Mouse (Mus musculus): ENCODE measurements around the gene Ism1. TPM values are rescaled to one million over a fixed set of nuclear protein-coding genes. Genes with fewer than 3 reads are reported as not detected.
A peak's percentile ranks its signal among the peaks of the same experiment; 100 is the strongest.

The Ism1 gene
- 0.29 and 0.44 TPM in 2 replicates for polyA plus RNA-seq (2014; fragmentation: Nextera tagmentation; extraction: Ambion mirVana)

DNA sequence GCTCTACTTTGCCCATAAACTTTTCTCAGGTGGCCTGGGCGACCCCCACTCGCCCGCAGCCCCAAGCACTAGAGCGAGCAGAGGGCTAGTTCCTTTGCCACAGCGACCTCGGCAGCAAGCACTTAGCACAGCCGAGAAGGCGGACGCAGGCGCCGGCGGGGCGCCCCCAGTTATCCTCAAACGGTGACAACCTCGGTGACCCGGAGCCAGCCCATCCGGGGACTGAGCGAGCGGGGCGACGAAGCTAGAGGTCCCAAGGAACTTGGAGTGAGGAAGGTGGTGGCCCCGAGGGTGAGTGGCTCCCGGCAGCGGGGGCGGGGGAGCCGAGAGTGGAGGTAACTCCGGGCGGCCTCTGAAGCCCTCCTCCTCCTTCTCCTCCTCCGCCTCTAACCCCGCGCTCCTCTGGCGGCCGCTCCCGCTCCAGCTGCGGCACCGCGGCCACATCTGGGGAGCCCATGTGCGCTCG lies at the start of gene Ism1:
TSS of gene Ism1 (plus strand) at position 370 of the 466 bp plus-strand sequence.
- ATAC-seq (replicated peaks; ENCODE audit: low FRiP score) (peak; percentile 74), DNase-seq (ENCODE audit: low spot score) (peak; percentile 79)
- Histone ChIP-seq H3K27ac (ENCODE audit: low read depth, low read length) (no peak within 1 kb of the TSS), H3K36me3 (ENCODE audit: control insufficient read depth, insufficient read depth, low read length) (no peaks in the 10 kb centered on the region), H3K4me1 (replicated peaks; ENCODE audit: control insufficient read depth, insufficient read depth, low read length) (no peaks in the 10 kb centered on the region; the same call in 1 of the 2 replicates), H3K4me3 (ENCODE audit: low read depth, low read length) (peak within 1 kb of the TSS; percentile 84), H3K9ac (ENCODE audit: low read length) (peak within 1 kb of the TSS; percentile 84), H3K27me3 (ENCODE audit: control insufficient read depth, insufficient read depth, low read length) (peaks cover 21% of the 10 kb centered on the region), H3K9me3 (ENCODE audit: control insufficient read depth, low read length) (no peaks in the 10 kb centered on the region), H3K4me2 (ENCODE audit: low read depth, low read length, severe bottlenecking) (peak within 1 kb of the TSS; percentile 99)
- under 1% methylated on average over 35 of the region's 39 CpGs for WGBS

DNA sequence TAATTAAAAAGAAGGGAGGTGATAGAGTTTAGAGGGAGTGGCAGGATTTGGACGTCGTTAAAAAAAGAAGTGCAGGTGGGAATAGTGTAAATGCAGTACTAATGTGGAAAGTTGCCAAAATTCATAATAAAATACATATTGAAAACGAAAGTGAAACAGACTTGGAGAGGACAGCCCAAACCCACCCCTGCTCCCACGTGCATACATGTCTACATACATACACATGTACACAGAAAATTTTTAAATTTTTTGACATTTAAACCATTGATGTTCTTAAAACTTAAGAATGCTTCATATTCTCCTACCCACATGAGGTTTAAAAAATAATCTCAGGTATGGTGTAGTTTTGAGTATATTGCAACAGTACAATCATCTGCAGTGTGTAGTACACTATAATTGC lies 49.2 kb upstream of the Ism1 start:
- ATAC-seq (replicated peaks; ENCODE audit: low FRiP score), result no peak
- Histone ChIP-seq H3K27me3 (ENCODE audit: control insufficient read depth, insufficient read depth, low read length) (no peaks in the 10 kb centered on the region), H3K27ac (ENCODE audit: low read depth, low read length) (no peak overlapping the region), H3K4me3 (ENCODE audit: low read depth, low read length) (no peak overlapping the region), H3K36me3 (ENCODE audit: control insufficient read depth, insufficient read depth, low read length) (no peaks in the 10 kb centered on the region), H3K9me3 (ENCODE audit: control insufficient read depth, low read length) (no peaks in the 10 kb centered on the region), H3K4me1 (replicated peaks; ENCODE audit: control insufficient read depth, insufficient read depth, low read length) (no peaks in the 10 kb centered on the region), H3K9ac (ENCODE audit: low read length) (no peak overlapping the region), H3K4me2 (ENCODE audit: low read depth, low read length, severe bottlenecking) (no peak overlapping the region)
- no peak for DNase-seq (ENCODE audit: low spot score)
- 86% methylated on average over 4 of the region's 4 CpGs for WGBS

DNA sequence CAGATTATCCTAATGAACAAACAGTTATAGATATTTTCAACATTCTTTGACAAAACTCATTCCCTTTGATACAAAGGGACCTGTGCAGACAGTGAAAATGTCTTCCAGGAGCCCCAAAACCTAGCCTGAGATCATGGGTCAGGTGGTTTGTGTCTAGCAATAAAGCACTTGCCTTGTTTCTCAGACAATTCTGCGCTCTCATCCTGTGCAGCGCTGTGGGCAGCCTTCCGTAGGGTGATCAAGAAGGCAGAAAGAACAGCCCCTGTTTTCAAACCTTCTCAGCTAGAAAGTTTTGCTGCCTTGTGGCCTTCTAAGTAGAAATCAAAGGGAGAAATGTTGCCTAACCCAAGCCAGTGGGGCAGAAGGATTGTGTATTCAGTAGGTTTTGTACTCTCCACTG lies 48.3 kb upstream of the Ism1 start:
- ATAC-seq (replicated peaks; ENCODE audit: low FRiP score) (no peak), DNase-seq (ENCODE audit: low spot score) (no peak)
- WGBS, result 83% methylated on average over 3 of the region's 3 CpGs
- H3K27ac ChIP-seq (ENCODE audit: low read depth, low read length), result no peak overlapping the region
- H3K4me3 ChIP-seq (ENCODE audit: low read depth, low read length), result no peak overlapping the region
- H3K9me3 ChIP-seq (ENCODE audit: control insufficient read depth, low read length), result no peaks in the 10 kb centered on the region
- no peaks in the 10 kb centered on the region for H3K27me3 ChIP-seq (ENCODE audit: control insufficient read depth, insufficient read depth, low read length)
- no peaks in the 10 kb centered on the region for H3K4me1 ChIP-seq (replicated peaks; ENCODE audit: control insufficient read depth, insufficient read depth, low read length)
- no peak overlapping the region for H3K4me2 ChIP-seq (ENCODE audit: low read depth, low read length, severe bottlenecking)
- H3K9ac ChIP-seq (ENCODE audit: low read length), result no peak overlapping the region
- H3K36me3 ChIP-seq (ENCODE audit: control insufficient read depth, insufficient read depth, low read length), result no peaks in the 10 kb centered on the region

DNA sequence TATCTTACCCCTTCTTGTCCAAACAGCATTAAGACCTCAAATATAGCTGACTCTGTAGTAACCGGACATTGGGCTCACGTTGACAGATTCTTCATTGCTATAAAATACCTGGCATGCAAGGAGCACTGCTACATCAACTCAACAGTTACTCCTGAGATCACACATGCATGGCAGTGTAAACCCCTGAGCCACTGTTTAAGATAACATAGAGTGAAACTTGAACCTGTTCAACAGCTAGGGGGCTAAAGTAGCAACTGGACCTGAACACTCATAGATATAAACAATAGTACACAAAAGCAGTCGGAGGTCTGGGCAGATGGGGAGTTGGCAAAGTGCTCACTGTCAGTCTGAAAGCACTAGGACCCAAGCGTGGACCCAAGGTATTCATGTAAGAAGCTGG lies 43.5 kb upstream of the Ism1 start:
- no peaks in the 10 kb centered on the region for H3K4me1 ChIP-seq (replicated peaks; ENCODE audit: control insufficient read depth, insufficient read depth, low read length)
- no peak overlapping the region for H3K9ac ChIP-seq (ENCODE audit: low read length)
- H3K9me3 ChIP-seq (ENCODE audit: control insufficient read depth, low read length), result no peaks in the 10 kb centered on the region
- no peak overlapping the region for H3K27ac ChIP-seq (ENCODE audit: low read depth, low read length)
- no peak for ATAC-seq (replicated peaks; ENCODE audit: low FRiP score)
- H3K4me2 ChIP-seq (ENCODE audit: low read depth, low read length, severe bottlenecking), result no peak overlapping the region
- H3K27me3 ChIP-seq (ENCODE audit: control insufficient read depth, insufficient read depth, low read length), result no peaks in the 10 kb centered on the region
- 79% methylated on average over 4 of the region's 4 CpGs for WGBS
- DNase-seq (ENCODE audit: low spot score), result no peak
- no peak overlapping the region for H3K4me3 ChIP-seq (ENCODE audit: low read depth, low read length)
- H3K36me3 ChIP-seq (ENCODE audit: control insufficient read depth, insufficient read depth, low read length), result no peaks in the 10 kb centered on the region

DNA sequence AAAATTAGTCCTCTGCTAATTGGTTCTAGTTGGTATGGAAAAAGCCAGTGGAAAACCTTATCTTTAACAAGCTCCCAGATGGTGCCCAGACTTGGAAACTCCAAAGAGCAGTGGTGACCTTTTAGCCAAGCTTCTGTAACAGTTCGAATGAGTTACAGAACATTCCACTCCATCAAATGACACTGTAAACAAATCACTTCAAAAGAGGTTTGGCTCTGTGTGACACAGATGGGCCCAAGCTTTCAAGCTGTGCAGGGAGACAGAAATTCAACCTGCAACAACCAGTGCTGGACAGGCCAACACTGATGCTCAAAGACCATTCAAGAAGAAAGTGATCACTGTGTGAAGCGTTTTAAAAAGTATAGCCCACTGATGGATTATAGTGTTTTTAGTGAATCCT lies 40.1 kb upstream of the Ism1 start:
- ATAC-seq (replicated peaks; ENCODE audit: low FRiP score), result no peak
- Histone ChIP-seq H3K27ac (ENCODE audit: low read depth, low read length) (no peak overlapping the region), H3K36me3 (ENCODE audit: control insufficient read depth, insufficient read depth, low read length) (no peaks in the 10 kb centered on the region), H3K9ac (ENCODE audit: low read length) (no peak overlapping the region), H3K9me3 (ENCODE audit: control insufficient read depth, low read length) (no peaks in the 10 kb centered on the region), H3K27me3 (ENCODE audit: control insufficient read depth, insufficient read depth, low read length) (no peaks in the 10 kb centered on the region), H3K4me1 (replicated peaks; ENCODE audit: control insufficient read depth, insufficient read depth, low read length) (no peaks in the 10 kb centered on the region), H3K4me3 (ENCODE audit: low read depth, low read length) (no peak overlapping the region), H3K4me2 (ENCODE audit: low read depth, low read length, severe bottlenecking) (no peak overlapping the region)
- 68% methylated on average over 2 of the region's 2 CpGs for WGBS
- no peak for DNase-seq (ENCODE audit: low spot score)

DNA sequence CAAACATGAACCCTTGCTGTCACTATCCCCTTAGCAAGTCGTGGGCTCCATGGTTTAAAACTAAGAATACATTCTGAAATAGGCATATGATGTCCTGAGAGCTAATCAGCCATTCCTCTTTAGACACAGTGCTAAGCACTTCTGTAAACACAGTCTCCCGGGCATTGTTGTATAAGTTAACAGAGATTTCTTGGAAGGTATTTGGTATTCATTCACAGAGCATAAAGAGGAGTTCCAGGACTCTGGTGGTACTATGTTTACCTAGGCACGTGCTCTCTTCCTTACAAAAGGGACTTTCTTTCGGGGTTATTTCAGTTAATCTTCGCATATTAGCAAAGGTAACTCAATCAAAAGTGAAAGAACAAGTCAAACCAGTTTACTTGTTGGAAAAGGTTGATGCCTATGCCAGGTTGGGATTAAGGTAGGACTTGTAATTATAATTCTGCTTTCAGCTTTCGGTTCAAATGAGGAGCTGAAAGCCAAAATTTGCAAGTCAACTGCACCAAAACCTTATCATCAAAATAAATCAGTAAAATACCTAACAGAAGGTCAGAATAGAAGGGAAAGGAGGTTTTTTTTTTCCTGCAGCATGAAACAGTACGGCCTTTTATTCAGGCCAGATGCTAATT lies 36.1 kb upstream of the Ism1 start:
- Histone ChIP-seq H3K4me2 (ENCODE audit: low read depth, low read length, severe bottlenecking) (no peak overlapping the region), H3K36me3 (ENCODE audit: control insufficient read depth, insufficient read depth, low read length) (no peaks in the 10 kb centered on the region), H3K4me1 (replicated peaks; ENCODE audit: control insufficient read depth, insufficient read depth, low read length) (no peaks in the 10 kb centered on the region), H3K9me3 (ENCODE audit: control insufficient read depth, low read length) (no peaks in the 10 kb centered on the region), H3K27ac (ENCODE audit: low read depth, low read length) (no peak overlapping the region), H3K27me3 (ENCODE audit: control insufficient read depth, insufficient read depth, low read length) (no peaks in the 10 kb centered on the region), H3K4me3 (ENCODE audit: low read depth, low read length) (no peak overlapping the region), H3K9ac (ENCODE audit: low read length) (no peak overlapping the region)
- ATAC-seq (replicated peaks; ENCODE audit: low FRiP score) (no peak), DNase-seq (ENCODE audit: low spot score) (no peak)
- WGBS, result 50% methylated on average over 7 of the region's 7 CpGs

DNA sequence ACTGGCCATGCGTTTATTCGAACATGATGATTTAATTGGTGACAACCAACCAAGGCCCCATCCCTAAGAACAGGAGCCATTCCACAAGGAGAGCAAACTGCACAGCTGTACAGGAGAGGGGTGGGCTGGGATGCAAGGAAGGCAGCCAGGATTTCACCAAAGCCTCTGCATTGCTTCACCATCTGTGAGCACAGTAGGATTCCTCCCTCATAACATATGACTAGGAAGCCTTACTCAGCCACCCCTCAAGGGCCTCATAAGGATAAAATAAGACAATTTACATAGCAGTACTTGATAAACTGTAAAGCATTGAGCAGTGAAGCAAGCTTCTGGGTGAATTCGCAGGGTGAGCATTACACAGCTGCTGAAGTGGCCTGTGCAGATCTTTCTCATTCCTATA lies 28.5 kb upstream of the Ism1 start:
- WGBS, result 88% methylated on average over 3 of the region's 3 CpGs
- Histone ChIP-seq H3K36me3 (ENCODE audit: control insufficient read depth, insufficient read depth, low read length) (no peaks in the 10 kb centered on the region), H3K27ac (ENCODE audit: low read depth, low read length) (no peak overlapping the region), H3K4me3 (ENCODE audit: low read depth, low read length) (no peak overlapping the region), H3K9me3 (ENCODE audit: control insufficient read depth, low read length) (no peaks in the 10 kb centered on the region), H3K9ac (ENCODE audit: low read length) (no peak overlapping the region), H3K27me3 (ENCODE audit: control insufficient read depth, insufficient read depth, low read length) (peaks cover 4% of the 10 kb centered on the region; the same call in 1 of the 2 replicates), H3K4me2 (ENCODE audit: low read depth, low read length, severe bottlenecking) (no peak overlapping the region), H3K4me1 (replicated peaks; ENCODE audit: control insufficient read depth, insufficient read depth, low read length) (no peaks in the 10 kb centered on the region)
- no peak for ATAC-seq (replicated peaks; ENCODE audit: low FRiP score)
- no peak for DNase-seq (ENCODE audit: low spot score)

DNA sequence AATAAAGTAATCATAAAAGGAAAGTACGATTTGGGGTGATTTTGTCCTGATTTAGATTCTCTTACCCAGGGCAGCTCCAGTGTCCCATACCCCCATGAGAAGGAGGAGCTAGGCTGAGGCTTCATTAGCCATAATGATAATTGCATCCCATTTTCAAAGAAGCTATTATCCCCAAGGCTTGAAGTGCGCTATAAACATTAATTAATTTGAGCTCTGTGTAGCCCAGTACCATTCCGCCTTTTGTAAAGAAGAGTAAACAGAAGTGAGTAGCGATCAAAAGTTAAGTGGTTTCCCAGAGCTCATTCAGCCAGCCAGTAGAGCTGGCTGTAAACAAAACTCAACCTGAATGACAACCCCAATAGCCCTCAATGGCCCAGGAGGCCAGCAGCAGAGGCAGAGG lies 21.2 kb upstream of the Ism1 start:
- DNase-seq (ENCODE audit: low spot score) (no peak), ATAC-seq (replicated peaks; ENCODE audit: low FRiP score) (peak; percentile 66)
- no peaks in the 10 kb centered on the region for H3K4me1 ChIP-seq (replicated peaks; ENCODE audit: control insufficient read depth, insufficient read depth, low read length)
- peaks cover 21% of the 10 kb centered on the region for H3K27me3 ChIP-seq (ENCODE audit: control insufficient read depth, insufficient read depth, low read length)
- no peaks in the 10 kb centered on the region for H3K36me3 ChIP-seq (ENCODE audit: control insufficient read depth, insufficient read depth, low read length)
- no peak overlapping the region for H3K4me2 ChIP-seq (ENCODE audit: low read depth, low read length, severe bottlenecking)
- no peak overlapping the region for H3K9ac ChIP-seq (ENCODE audit: low read length)
- no peaks in the 10 kb centered on the region for H3K9me3 ChIP-seq (ENCODE audit: control insufficient read depth, low read length)
- H3K4me3 ChIP-seq (ENCODE audit: low read depth, low read length), result no peak overlapping the region
- H3K27ac ChIP-seq (ENCODE audit: low read depth, low read length), result no peak overlapping the region
- WGBS, result 34% methylated on average over 4 of the region's 4 CpGs

DNA sequence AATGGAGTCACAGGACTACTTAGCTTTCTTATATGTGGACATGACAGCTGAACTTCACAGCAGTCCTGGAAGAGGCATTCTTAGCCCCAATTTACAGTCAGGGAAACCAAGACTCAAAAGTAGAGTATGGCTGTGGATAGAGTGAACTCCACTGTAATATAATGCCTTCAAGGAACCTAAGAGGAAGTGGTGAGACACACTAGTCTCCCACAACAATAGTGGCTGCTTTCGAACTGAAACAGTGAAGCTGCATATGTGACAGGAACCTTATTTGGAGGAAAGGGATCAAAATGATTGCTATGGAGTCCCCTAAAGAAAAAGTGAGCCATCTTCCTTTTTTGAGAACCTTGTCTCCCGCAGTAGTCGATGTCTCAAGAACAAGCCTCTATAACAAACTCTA lies 6.1 kb upstream of the Ism1 start:
- ATAC-seq (replicated peaks; ENCODE audit: low FRiP score) (no peak), DNase-seq (ENCODE audit: low spot score) (no peak)
- Histone ChIP-seq H3K4me2 (ENCODE audit: low read depth, low read length, severe bottlenecking) (no peak overlapping the region), H3K4me3 (ENCODE audit: low read depth, low read length) (no peak overlapping the region), H3K4me1 (replicated peaks; ENCODE audit: control insufficient read depth, insufficient read depth, low read length) (no peaks in the 10 kb centered on the region), H3K9ac (ENCODE audit: low read length) (no peak overlapping the region), H3K36me3 (ENCODE audit: control insufficient read depth, insufficient read depth, low read length) (no peaks in the 10 kb centered on the region), H3K9me3 (ENCODE audit: control insufficient read depth, low read length) (no peaks in the 10 kb centered on the region), H3K27me3 (ENCODE audit: control insufficient read depth, insufficient read depth, low read length) (peaks cover 12% of the 10 kb centered on the region; the same call in 1 of the 2 replicates), H3K27ac (ENCODE audit: low read depth, low read length) (no peak overlapping the region)
- 92% methylated on average over 3 of the region's 3 CpGs for WGBS
